Mouse (Mus musculus): ENCODE results near the gene Rnase2a. TPM values are rescaled to one million over a fixed set of nuclear protein-coding genes. Genes with fewer than 3 reads are reported as not detected.
"Not testable (repeated sequence)": the region's sequence is repeated elsewhere in the genome, so short reads cannot be mapped to it uniquely, and the experiment has no call there.

The Rnase2a gene
- polyA plus RNA-seq (2011; ENCODE audit: insufficient read length, low read depth, missing spikeins): not detected in 2 replicates

DNA sequence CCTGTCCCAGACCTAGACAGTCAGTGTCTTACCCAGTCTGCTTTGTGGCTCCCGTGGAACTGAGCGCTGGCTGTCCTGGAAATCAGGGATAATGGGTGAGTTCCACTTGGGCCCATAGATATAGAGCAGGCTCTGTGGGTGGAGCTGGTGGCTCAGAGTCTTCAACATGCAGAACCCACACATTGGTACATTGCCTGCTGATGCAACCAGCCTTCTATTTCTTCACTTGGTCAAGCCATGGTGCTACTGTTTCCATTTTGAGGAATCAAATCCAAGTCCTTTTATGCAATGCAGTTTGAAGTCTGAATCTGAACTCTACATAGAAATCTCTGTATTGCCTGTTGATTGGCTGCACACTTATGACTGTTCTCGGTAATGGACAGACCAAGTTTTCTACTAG is at the start of gene Rnase2a:
Rnase2a (minus strand) TSS at position 72 of the 400 bp plus-strand sequence.
- TF ChIP-seq CTCF (IDR thresholded peaks at IDR 0.05; ENCODE audit: borderline replicate concordance, insufficient read depth, low read length): no peak
- no peak for TF ChIP-seq POLR2A (IDR thresholded peaks at IDR 0.05; ENCODE audit: low read depth, low read length)
- Histone ChIP-seq H3K27ac (ENCODE audit: insufficient read depth, low read length) (no peak within 1 kb of the TSS), H3K4me1 (ENCODE audit: control insufficient read depth, insufficient read depth, low read length) (no peaks in the 10 kb centered on the region), H3K4me3 (ENCODE audit: insufficient read depth, low read length) (no peak within 1 kb of the TSS)

DNA sequence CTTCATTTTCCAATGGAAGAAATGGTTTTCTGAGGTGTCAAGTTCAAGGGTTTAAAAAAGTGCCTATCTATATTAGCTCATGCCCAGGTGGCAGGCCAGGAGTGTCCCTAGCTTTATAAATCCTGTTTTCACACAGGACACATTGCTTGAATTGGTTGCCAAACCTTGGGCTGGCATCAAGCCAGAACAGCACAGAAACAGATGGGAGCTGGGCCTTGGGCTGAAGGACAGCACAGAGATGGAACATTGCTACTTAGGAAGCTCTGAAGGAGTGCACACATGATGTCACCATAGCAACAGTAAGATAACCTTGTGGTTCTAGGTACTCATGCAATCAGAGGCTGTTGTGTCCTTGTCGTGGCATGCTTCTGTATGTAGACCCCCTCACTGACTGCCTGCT is 35.6 kb upstream of the Rnase2a start:
- TF ChIP-seq POLR2A (IDR thresholded peaks at IDR 0.05; ENCODE audit: low read depth, low read length): no peak
- no peak for TF ChIP-seq CTCF (IDR thresholded peaks at IDR 0.05; ENCODE audit: borderline replicate concordance, insufficient read depth, low read length)

DNA sequence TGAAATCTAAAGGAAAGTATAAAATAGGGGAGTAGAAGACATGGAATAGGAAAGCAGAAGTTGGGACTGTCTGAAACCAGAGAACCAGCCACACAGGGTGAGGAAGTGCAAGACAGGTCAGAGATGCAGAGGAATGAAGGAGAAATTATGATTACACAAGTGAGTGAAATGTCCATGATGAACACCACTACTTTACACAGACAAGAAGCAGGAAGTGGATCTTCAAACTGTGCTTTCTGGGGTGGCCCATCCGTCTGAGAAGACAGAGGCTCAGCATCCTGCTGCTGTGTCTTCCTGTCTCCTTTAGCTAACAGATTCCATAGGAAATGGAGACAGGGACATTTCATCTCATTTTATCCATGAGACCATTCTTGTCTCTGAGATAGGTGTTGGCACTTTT is 22.6 kb upstream of the Rnase2a start:
- not testable (repeated sequence) for H3K4me1 ChIP-seq (ENCODE audit: control insufficient read depth, insufficient read depth, low read length); H3K27ac ChIP-seq (ENCODE audit: insufficient read depth, low read length); H3K4me3 ChIP-seq (ENCODE audit: insufficient read depth, low read length)

More for the DNA sequence above, 35.6 kb upstream of the Rnase2a start:
- Histone ChIP-seq H3K27ac (ENCODE audit: insufficient read depth, low read length) (no peak overlapping the region), H3K4me3 (ENCODE audit: insufficient read depth, low read length) (no peak overlapping the region), H3K4me1 (ENCODE audit: control insufficient read depth, insufficient read depth, low read length) (no peaks in the 10 kb centered on the region)

DNA sequence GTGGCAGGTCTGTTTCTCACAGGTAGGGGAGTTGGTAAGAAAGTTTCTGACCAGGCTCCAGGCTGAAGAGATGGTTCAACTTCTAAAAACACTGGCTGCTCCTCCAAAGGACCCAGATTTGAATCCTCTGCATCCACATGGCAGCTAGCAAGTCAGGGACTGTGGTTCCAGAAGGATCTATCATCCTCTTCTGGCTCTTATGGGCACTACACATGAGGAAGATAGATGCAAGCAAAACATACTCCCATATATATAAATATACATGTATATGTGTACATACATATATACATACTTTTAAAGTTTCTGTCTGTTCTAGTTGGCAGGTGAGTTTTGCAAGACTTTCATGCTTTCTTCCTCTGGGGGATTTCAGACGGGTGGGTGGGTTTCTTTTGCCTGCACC is 12.8 kb upstream of the Rnase2a start:
- no peak overlapping the region for H3K27ac ChIP-seq (ENCODE audit: insufficient read depth, low read length)
- no peak overlapping the region for H3K4me3 ChIP-seq (ENCODE audit: insufficient read depth, low read length)
- TF ChIP-seq POLR2A (IDR thresholded peaks at IDR 0.05; ENCODE audit: low read depth, low read length) (no peak), CTCF (IDR thresholded peaks at IDR 0.05; ENCODE audit: borderline replicate concordance, insufficient read depth, low read length) (no peak)
- no peaks in the 10 kb centered on the region for H3K4me1 ChIP-seq (ENCODE audit: control insufficient read depth, insufficient read depth, low read length)

DNA sequence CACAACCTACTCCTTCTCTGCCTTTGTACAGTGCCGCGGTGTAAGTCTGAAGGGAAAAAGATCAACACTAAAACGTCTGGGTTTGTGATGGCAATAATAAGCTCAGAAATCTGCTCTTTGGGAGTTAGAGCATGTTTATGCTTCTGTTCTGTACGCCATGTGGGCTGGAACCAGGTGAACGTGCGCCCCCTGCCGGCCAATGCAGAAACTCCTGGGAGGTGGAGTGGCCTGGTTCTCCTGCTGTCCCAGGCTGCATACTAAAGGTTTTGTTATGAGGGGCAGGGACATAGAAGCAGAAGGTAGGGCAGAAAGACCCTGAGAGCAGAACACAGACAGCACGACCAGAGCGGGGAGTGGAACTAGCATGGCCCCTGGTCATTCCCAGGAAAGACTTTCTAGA is 10.2 kb upstream of the Rnase2a start:
- no peak overlapping the region for H3K4me3 ChIP-seq (ENCODE audit: insufficient read depth, low read length)
- H3K4me1 ChIP-seq (ENCODE audit: control insufficient read depth, insufficient read depth, low read length): no peaks in the 10 kb centered on the region
- TF ChIP-seq POLR2A (IDR thresholded peaks at IDR 0.05; ENCODE audit: low read depth, low read length): no peak
- TF ChIP-seq CTCF (IDR thresholded peaks at IDR 0.05; ENCODE audit: borderline replicate concordance, insufficient read depth, low read length): peak; percentile 91
- H3K27ac ChIP-seq (ENCODE audit: insufficient read depth, low read length): no peak overlapping the region

DNA sequence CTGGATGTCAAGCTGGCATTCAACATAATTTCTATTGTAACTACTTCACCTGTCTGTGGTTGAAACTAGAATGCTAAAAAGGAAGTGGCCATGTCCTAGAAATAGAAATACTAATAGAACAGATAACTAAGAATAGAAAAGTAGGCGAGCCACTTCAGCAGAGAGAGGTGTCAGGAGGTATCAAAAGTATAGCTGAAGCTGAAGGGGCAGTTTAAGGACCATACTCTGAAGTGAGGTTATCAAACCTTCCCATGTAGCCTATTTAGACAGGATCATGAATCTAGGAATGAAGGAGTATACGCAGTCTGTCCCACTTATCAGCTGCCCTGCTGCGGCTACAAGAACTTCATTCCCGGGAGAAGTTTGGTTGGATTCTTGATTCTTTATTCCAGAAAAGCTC is 9.8 kb upstream of the Rnase2a start:
- TF ChIP-seq CTCF (IDR thresholded peaks at IDR 0.05; ENCODE audit: borderline replicate concordance, insufficient read depth, low read length) (no peak), POLR2A (IDR thresholded peaks at IDR 0.05; ENCODE audit: low read depth, low read length) (no peak)
- no peaks in the 10 kb centered on the region for H3K4me1 ChIP-seq (ENCODE audit: control insufficient read depth, insufficient read depth, low read length)
- no peak overlapping the region for H3K4me3 ChIP-seq (ENCODE audit: insufficient read depth, low read length)
- no peak overlapping the region for H3K27ac ChIP-seq (ENCODE audit: insufficient read depth, low read length)

DNA sequence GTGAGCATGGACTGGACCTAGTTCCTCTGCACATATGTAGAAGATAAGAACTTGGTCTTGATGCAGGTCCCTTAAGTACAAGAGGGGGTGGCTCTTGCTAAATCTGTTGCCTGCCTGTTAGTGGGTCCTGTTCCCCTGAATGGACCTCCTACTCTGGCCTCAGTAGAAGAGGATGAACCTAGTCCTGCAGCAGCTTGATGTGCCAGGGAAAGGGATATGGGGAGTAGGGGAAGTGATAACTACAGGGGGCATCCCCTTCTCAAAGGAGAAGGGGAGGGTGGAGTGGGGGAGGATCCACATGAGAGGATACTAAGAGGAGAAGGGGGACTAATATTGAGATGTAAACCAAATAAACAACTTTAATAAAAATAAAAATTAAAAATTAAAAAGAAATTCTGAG is 6.5 kb upstream of the Rnase2a start:
- Histone ChIP-seq H3K4me1 (ENCODE audit: control insufficient read depth, insufficient read depth, low read length) (no peaks in the 10 kb centered on the region), H3K4me3 (ENCODE audit: insufficient read depth, low read length) (no peak overlapping the region), H3K27ac (ENCODE audit: insufficient read depth, low read length) (no peak overlapping the region)
- TF ChIP-seq POLR2A (IDR thresholded peaks at IDR 0.05; ENCODE audit: low read depth, low read length) (no peak), CTCF (IDR thresholded peaks at IDR 0.05; ENCODE audit: borderline replicate concordance, insufficient read depth, low read length) (no peak)

DNA sequence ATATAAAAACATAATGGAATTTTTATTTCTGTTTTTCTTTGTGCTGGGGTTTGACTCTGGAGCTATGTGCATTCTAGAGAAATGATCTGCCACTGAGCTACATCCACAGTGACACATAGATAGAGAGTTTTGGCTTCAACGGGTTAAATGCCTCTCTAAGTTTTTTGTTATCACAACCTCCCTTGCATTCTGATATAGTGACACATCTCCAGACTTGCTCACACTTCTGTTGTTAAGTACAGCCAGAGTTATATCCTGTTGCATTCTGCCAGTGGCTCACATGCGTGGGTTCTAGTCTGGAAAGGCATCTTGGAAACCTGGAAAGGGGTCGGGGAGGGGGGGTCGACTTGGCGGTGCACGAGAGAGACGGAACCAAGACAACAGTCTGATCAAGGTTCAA is 3.8 kb upstream of the Rnase2a start:
- Histone ChIP-seq H3K4me3 (ENCODE audit: insufficient read depth, low read length) (no peak overlapping the region), H3K27ac (ENCODE audit: insufficient read depth, low read length) (no peak overlapping the region), H3K4me1 (ENCODE audit: control insufficient read depth, insufficient read depth, low read length) (no peaks in the 10 kb centered on the region)
- no peak for TF ChIP-seq CTCF (IDR thresholded peaks at IDR 0.05; ENCODE audit: borderline replicate concordance, insufficient read depth, low read length)
- no peak for TF ChIP-seq POLR2A (IDR thresholded peaks at IDR 0.05; ENCODE audit: low read depth, low read length)

DNA sequence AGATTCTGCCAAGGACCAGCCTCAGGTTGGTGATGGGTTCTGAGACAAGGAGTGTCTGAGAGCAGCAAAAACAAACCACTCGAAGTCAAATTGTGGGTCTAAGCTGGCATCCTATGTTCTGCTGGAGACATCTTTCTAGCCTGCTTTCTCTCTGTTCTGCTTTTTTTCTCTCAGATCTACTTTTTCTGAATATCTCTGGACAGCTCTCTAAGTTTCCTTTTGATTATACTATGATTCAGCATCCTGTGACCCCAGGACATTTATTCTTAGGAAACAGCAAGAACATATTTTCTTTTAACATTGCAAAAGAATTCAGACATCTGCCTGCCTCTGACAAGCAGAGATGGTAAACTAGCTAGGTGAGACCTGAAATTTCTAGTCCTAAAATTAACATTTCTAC is 2.3 kb downstream of the Rnase2a start:
- Histone ChIP-seq H3K4me3 (ENCODE audit: insufficient read depth, low read length) (no peak overlapping the region), H3K4me1 (ENCODE audit: control insufficient read depth, insufficient read depth, low read length) (no peaks in the 10 kb centered on the region), H3K27ac (ENCODE audit: insufficient read depth, low read length) (no peak overlapping the region)
- TF ChIP-seq POLR2A (IDR thresholded peaks at IDR 0.05; ENCODE audit: low read depth, low read length) (no peak), CTCF (IDR thresholded peaks at IDR 0.05; ENCODE audit: borderline replicate concordance, insufficient read depth, low read length) (no peak)

DNA sequence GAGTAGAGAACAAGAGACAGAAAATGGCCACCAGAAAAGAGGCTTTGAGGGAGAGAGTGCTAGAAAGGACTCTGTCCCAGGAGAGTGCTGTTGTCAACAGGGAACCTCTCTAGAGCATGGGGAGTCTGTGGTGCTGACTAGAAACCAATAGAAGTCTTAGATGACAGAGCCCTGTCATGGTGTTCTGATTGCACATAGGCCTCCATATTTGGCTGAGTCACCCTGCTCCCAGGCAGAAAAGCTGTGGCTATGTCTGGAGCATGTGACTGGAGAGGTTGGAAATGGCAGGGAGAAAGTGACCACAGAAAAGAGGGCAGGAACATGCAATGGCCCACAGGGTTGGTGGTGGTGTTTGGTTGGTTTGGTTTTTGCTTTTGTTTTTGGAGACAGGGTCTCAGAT is 3.7 kb downstream of the Rnase2a start:
- H3K4me1 ChIP-seq (ENCODE audit: control insufficient read depth, insufficient read depth, low read length); H3K27ac ChIP-seq (ENCODE audit: insufficient read depth, low read length); H3K4me3 ChIP-seq (ENCODE audit: insufficient read depth, low read length): not testable (repeated sequence)

DNA sequence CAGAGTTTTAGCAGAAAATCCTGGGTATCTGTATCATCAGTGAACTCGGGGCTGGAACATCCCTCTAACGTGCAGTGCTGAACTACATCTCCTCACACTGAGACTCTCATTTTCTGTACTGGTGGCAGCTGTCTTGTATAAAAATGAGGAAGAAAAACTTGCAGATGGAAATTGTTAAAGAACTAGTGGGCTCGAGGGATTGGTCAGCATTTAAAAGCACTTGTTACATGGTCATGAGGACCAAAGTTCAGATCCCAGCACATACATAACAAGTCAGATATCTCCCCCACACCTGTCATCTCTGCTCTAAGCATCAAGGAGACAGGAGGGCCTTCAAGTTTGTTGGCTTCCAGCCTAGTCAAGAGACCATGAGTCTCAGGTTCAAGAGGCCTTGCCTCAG is 5.6 kb downstream of the Rnase2a start:
- H3K4me3 ChIP-seq (ENCODE audit: insufficient read depth, low read length): no peak overlapping the region
- H3K27ac ChIP-seq (ENCODE audit: insufficient read depth, low read length): no peak overlapping the region
- TF ChIP-seq POLR2A (IDR thresholded peaks at IDR 0.05; ENCODE audit: low read depth, low read length) (no peak), CTCF (IDR thresholded peaks at IDR 0.05; ENCODE audit: borderline replicate concordance, insufficient read depth, low read length) (no peak)
- no peaks in the 10 kb centered on the region for H3K4me1 ChIP-seq (ENCODE audit: control insufficient read depth, insufficient read depth, low read length)

Measured in embryonic fibroblast, embryonic 13.5 days (primary cell).